Mouse (Mus musculus): ENCODE results near the gene Pitpna.
"Not testable (repeated sequence)": the region's sequence is repeated elsewhere in the genome, so short reads cannot be mapped to it uniquely, and the experiment has no call there.

Gene Pitpna

DNA sequence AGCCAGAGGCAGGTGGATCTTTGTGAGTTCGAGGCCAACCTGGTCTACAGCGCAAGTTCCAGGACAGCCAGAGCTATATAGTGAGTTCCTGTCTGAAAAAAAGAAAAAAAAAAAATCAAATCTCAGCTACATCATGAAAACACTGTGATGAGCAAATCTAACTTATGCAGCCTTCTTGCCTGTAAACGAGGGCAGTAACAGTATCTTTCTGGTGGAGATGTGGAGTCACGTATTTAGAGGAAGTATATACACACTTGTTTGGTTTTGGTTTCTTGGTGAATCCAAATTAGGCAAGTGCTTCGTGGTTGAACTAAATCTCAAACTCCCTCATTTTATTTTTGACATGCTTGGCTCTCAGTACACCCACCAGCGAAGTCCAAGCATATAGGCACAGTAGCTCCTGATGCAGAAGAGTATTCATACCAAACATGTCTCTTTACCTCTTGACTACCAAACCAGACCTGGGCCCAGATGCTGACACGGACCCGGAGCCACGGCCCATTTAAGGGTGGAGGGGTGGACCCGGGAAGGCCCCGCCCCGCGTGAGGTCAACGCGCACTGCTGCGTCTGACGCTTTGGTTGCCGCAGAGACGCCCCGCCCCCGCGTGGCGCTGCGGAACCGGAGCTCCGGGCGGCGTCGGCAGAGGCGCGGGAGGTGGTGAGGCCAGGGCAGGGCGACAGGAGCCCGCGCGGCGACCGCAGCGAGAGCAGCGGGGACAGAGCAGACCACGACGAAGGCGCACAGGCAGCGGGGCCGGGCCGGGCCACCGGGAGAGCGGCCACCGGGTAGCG lies at the start of gene Pitpna:
Pitpna (plus strand) TSS at position 605 of the 792 bp plus-strand sequence.
- DNase-seq: peak; percentile 94

DNA sequence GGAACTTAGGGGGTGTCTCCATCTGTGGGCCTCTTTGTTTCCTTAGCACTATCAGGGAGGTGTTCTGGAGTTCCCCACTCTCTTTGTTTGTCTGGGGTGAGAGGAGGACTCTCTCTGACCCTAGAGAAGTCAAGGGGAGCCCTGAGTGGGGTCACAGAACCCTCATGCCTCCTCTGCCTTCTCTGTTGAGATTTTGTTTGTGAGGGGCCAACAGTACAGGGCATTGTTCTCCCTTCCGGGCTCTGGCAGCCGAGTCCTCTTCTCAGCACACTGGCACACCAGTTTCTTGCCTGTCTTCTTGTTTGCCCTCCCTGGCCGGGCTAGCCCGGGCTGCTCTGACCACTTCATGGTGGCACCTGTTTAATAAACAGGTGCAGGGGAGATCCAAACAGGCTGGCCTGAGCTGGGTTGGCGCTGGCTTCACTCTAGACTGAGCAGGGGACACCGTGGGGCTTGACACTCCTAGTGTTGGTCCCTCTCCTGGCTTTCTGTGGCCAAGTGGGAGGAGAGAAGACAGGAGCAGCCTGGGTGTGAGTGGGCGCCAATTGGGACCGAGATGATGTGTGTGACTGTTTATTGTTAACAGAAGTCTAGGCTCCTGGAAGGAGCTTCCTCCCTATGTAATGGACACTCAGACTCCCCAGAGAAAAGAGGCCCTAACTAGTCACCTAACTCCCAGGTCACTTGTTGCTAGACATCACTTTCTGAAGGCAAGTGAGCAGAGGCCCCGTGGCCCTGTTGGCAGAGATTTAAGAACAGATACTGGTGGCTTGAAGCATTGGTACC lies 49.5 kb upstream of the Pitpna start:
- DNase-seq: no peak

DNA sequence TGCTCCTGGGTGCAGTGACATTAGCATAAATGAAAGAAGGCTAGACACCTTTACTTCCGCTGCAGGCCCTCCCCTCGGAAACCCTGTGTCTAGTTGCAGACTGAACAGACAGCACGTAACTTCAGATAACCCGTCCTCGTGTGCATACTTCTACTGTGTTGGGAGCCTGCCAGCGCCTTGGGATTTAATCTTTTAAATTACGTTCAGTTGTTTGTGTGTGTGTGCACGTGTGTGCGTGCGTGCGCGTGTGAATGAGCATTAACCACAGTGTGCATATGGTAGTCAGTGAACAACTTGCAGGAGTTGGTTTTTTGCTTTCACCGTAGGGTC lies 49.0 kb upstream of the Pitpna start:
- no peak for DNase-seq

DNA sequence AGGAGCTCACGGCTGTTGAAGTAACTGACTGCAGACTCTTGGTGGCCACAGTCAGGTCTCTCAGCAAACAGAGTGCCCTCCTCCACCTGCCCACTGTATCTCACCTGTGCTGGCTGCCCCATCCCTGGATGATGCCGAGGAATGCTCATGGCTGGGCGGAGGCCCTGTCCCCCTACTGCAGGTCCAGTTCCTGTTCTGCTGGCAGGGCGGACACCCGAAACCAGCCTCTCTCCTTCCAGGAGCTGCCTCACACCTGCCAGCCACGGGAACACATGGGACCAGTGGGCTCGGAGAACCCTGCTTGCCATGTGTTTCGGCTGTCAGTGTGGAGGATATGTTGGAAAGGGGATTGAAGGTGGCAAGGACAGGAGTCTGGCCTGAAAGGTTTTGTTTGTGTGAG lies 47.7 kb upstream of the Pitpna start:
- no peak for DNase-seq

DNA sequence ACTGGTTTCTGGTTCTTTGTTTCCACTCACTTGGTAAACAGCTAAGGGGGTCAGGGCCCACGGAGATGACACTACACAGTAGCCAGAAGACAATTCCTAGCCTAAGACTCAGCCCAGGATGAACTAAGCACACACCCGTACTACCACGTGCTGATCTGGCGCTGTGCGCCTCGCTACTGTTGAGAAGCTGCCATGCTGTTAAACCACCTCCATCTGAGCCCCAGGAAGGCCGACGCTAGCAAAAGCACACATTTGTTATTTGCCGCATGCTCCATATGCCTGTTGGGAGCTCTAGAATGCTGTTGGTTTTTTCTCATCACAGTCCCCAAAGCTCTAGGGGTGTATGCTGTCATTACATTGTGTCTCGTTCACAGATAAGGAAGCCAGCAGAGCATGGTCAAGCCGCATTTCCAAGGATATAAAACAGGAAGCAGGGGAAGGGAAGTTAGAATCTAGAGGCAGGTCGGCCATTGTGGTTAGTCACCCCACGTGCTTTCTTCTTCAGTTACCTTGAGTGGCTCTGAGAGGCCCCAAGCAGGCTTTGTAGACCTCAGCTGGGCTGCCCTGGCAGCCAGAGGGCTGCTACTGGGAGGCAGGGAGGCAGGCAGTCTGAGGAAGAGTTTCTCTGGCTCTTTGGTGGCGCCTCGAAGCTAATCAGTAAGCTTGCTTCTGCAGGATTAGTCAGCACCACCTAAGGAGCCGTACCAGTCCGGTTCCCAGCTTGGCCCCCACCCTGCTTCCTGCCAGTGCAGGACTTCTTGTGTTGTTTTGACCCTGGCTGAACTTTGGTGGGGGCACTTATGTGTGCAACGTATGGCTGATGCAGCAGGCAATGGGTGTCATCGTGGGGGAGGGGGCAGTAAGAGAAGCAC lies 47.0 kb upstream of the Pitpna start:
- peak; percentile 38 for DNase-seq

DNA sequence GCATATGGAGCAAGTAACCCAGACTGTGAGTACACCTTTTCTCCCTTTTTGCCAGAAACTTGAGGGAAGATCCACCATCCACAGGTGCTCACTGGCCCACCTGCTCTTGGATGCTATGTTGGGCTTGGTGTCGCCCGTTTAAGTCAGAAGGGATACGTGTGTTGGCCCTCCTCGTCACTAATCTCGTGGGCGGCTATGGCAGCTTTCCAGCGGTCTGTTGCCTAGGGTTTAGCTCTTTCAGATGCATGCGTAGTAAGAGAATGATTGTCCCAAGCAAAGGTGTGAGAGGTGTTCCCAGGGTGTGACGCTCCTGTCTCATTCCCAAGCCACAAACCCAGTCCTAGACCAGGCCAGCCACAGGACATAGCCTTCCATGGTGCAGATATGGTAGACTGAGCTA lies 43.2 kb upstream of the Pitpna start:
- no peak for DNase-seq

DNA sequence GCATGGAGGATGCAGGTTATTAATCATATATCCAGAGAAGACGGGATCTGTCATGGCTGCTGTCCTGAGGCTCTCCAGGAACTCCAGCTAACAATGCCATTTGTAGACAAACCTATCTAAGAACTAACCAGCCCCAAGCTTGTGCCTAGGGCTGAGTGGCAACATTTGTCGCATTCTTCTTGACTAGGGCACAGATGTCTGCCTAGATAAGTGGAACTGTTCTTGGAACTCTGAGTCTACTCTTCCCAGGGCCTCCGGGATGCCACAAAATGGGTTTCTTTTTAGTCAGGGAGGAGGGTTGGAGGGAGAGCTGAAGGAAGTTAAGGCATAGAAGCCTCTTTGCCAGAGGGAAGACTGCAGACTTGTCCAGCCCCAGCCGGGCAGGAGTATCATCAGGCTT lies 41.8 kb upstream of the Pitpna start:
- peak; percentile 46 for DNase-seq

DNA sequence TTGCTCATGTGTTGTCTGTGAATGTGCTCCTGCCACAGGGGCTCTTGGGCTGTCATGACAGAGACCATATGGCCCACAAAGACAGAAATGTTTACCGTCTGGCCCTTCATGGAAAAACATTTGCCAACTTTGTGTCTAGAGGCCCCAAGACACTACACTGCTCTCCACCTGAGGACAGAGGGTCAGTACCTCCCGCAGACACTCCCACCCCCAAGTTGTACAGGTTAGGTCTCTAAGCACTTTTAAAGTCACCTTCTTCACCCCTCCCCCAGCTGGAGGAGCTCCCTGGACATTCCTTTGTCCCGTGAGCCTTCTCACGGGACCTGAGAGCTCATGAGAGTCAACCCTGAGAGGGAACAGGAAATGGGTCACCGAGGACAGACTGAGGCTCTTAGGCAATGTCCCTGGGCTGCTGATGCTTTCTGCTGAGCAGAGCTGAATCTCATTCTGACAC lies 38.2 kb upstream of the Pitpna start:
- no peak for DNase-seq

DNA sequence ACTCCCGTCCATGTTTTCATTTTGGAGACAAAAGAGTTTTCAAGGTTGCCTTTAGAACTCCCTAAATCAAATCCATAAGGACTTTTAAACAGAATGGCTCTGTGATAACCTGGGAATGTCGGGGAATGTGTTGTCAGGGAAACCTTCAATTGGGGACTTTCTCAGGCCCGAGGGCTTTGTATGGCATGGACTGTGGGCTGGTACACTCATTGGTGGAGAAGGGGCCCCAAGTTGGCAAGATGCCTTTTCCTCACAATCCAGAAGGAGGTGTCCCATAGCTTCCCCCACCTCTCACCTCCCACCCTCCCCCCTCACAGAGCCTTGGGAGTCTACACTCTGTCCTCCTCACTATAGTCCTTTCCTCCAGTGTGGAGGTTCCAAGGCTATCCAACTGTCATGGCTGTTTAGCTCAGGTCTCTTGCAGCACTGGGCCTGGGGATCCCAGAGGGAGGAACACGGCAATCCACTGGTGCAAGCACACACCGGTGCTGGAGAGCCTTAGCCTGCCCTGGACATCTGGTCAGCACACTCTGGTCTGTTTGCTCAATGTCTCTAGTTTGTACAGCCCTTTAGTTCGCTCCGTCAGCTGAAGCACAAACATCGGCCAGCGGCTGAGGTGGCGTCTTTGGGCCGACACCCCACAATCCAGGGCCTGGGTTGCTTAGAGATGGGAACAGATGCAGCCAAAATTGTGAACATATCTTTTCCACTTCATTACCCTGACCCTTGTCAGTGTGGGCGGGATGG lies 37.5 kb upstream of the Pitpna start:
- no peak for DNase-seq

DNA sequence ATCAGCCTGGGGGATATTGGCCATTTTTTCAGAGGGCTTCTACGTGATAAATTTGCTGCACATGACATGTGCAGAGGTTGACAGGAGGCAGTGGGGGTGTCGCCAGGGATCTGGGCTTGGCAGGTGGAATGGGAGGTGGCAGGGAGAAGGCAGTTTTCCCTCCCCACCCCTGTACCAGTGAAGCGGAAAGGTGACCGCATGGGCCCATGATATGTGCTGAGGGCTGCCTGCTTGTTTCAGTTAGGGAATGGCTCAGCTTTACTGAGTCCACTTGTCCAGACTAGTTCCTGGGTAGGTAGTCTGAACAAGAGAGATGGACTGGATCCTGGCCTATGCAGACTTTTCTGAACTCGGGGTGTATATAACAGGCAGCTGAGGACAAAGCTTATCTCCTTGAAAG lies 36.6 kb upstream of the Pitpna start:
- DNase-seq: no peak

DNA sequence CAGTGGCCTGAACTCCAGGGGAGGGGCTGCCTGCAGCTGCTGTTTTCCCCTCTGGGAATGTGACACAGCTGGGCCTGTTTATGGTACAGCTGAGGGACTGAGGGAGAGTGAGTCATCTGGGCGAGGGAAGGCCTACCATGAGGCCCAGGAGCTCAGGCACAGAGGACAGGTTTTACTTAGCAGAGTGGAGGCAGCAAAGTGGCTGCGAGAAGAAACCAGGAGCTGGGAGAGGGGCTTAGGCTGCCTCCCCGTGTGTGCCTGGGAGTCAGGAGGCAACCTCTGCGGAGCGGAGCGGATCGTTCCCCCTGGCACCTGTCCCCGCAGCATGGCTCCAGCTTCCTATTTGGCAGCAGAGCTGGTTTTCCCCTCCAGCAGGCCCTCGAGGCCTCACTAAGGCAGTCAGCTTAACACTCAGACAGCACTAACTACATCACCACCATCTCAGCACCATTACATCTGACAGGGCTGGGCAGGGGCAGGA lies 35.9 kb upstream of the Pitpna start:
- DNase-seq: no peak

DNA sequence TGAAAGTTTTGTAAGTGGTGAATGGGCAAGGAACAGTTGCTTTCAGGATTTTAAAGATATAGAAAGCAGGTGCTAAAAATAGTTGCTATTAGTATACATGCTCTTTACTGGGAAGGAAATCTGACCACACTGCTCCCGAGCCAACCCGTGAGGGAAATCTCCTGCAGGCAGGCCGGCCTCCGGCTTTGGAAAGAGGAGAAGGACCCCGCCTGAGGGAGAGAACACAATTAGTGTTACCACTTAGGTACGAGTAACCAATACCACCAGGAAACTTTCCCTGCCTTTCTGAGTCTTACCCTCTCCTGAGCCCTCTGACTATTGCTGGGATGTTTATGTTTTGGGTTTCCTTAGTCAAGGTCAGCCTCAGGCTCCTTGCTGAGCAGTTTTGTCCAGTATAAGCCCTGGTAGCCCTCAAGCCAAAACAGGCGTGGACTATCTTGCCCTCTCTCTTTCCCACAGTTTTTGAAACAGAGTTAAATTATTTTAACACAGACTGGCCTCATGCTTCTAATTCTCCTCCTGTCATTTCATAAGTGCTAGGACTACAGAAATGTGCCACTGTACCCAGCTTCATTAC lies 34.9 kb upstream of the Pitpna start:
- no peak for DNase-seq

DNA sequence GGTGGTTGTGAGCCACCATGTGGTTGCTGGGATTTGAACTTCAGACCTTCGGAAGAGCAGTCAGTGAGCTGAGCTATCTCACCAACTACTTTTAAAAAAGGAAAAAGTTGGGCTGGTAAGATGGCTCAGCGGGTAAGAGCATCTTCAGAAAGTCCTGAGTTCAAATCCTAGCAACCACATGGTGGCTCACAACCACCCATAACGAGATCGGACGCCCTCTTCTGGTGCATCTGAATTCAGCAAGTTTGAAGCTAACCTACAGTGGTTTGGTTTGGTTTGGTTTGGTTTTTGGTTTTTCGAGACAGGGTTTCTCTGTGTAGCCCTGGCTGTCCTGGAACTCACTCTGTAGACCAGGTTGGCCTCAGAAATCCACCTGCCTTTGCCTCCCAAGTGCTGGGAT lies 31.9 kb upstream of the Pitpna start:
- not testable (repeated sequence) for DNase-seq

DNA sequence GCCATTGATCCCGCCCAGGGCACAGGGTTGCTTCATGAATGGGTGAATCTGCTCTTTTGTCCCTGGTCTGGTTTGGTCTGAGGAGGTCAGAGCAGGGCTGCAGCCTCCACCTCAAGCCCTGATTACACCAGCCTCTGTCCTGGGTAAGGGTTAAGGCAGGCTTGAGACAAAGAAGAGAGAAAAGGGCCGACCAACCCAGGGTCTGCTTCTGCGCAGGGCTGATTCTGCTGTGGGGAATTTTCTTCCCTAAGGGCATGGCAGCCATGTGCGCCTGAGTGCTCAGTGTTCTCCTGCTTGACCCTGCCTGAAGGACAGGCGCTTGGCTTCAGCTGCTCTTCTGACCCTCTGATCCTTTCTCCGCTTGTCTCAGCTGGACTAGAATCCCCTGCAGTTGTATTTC lies 30.8 kb upstream of the Pitpna start:
- no peak for DNase-seq

DNA sequence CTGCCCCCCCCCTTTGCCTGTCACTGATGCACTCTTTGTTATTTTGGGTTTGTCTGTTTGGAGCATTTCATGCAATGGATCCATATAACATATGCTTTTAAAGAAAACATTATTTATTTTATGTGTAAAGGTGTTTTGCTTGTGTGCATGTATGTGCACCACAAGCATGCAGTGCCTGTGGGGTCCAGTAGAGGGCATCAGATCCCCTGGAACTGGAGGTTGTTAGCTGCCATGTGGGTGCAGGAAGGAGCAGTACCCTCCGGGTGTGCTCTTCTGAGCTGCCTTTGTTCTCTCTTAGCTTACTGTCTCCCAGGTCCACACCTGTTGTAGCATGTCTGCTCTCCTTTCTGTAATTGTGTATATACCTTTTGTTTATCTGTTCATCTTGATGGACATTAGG lies 29.8 kb upstream of the Pitpna start:
- no peak for DNase-seq

DNA sequence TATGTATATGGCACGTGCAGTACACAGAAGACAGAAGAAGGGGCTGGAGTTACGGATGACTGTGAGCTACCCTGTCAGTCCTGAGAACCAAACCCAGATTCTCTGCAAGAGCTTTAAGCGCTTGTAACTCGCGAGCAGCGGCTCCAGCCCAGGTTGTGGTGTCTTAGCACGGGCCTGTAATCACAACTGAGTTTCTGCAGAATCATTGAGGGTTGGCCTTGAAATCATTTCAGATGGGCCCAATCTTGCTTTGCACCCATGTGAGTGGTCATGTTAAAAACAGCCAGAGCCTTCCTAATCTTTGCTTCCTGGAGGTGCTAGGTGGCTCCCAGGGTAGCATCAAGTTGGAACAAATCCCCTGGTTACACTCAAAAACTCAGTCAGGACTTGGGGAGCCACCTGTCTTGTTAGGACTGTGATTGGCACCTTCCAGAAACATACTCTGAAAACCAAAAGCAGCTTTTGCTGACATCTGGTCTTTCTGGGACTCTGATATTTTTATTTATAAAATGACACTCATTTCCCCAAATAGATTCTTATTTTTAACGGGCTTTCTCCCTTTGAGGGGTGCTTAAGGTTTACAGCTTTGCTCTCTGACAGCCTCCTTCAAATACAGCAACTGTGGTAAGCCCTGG lies 27.9 kb upstream of the Pitpna start:
- no peak for DNase-seq

DNA sequence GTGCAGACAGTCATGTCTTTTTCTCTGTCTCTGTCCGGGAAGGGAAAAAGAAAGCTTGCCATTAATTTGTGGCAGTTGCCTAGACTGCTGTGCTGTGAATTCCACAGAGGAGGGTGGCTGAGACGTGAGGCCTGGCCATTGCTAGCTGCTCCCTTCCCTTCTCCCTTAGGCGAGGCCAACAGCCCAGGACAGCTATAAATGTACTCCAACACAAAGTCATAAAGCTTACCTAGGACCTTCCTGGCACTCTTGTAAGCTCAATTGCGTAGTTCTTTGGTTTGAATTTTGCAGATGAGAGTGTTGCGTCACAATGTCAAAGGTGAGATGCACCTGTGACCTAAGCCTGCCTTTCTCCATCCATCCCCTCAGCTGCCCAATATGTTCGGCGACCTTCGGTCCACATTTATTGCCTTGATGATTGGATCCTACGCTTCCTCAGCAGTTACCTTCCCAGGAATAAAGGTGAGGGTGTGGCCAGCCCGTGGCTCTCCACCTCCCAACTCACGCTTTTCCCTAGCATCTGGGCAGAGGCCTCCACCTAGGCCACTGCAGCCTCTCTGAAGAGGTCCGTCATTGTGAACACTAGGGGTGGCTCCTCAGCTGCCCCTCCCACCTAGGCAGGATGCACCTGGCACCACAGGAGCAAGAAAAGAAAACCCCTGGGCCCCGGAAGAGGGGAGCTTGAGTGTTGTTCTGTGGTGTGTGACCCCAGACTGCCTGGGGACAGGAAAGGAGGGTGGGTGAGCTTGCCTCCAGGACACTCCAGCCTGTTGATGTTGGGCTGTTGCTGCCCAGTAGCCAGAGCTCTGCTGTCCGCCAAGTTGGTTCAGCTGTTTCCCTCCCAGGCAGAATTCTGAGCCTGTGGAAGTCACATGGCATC lies 27.1 kb upstream of the Pitpna start:
- DNase-seq: no peak

DNA sequence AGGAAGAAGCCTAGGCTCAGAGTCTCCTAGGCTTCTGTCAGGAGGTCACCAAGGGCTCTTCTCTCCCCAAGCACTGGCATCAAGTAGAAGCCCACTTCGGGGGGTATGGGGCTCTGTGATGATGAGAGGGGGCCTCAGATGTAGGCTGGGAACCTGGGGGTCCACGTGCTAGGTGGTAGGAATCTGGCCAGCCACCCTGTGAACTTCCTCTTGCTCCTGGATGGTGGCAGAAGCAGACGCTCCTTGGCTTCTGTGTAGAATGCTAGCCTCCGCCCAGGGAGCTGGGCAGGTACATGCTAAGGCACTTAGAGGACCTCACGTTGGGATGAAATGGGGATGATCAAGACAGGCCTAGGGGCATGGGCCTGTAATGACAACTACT lies 26.5 kb upstream of the Pitpna start:
- no peak for DNase-seq

DNA sequence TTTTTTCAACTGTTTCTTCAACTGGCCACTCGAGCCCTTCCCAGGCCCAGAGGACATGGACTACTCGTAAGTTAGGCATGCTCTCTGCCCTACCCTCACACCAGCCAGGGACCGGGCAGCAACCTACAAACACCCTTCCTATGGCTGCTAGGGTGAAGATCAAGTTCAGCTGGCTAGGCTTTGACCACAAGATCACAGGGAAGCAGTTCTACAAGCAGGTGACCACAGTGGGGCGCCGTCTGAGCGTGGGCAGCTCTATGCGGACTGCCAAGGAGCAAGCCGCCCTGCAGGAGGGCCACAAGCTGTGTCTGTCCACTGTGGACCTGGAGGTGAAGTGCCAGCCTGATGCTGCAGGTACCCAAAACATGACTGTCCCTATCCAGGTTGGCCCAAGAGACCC lies 25.1 kb upstream of the Pitpna start:
- no peak for DNase-seq

DNA sequence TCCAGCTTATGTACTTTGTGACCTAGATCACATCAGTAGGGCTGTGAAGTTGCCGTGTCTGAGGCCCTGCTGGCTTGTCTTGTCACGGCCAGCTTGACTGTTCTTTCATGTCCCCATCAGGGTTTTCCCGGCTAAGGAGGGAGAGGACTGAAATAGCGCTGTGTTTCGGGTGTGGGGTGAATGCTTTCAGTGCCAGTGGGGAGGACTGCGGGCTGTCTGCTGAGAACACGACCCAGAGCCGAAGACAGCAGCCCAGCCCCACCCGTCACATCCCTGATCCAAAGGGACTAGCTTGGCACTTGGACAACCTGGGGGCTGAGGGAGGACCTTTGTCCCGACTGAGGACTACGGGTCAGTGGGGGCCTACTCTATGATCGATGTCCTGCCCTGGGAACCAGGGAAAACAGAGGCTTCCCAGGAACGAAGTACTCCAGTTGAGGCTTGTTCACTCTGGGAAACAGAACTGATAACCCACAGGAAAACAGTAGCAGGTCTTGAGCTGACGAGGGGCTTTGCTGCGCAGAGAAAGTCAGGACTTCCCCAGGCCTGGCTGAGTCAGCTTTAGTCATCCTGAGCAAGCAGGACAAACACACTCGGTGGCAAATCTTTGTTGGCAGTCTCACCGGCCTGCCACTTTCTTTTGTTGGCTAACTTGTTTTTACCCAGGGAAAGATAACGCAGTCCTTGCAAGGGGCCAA lies 23.9 kb upstream of the Pitpna start:
- DNase-seq: no peak
